Mouse (Mus musculus) myocyte (in vitro differentiated cells): Measurements from ENCODE around the gene Heatr6.

Experiments
- CEBPB ChIP-seq: IDR thresholded peaks from 2 replicates; pipeline ENCODE4 v1.6.1; 2011; ENCODE audit warnings: mild to moderate bottlenecking, moderate library complexity; ENCODE audit not compliant: poor library complexity, insufficient read depth, severe bottlenecking
- MAX ChIP-seq: IDR thresholded peaks from one replicate; pipeline ENCODE4 v1.6.1; 2011; ENCODE audit warnings: low read depth, mild to moderate bottlenecking, control low read depth
- POLR2A ChIP-seq: IDR thresholded peaks from one replicate; pipeline ENCODE4 v1.6.1; 2011; ENCODE audit warnings: low read depth, mild to moderate bottlenecking, control low read depth, moderate library complexity; ENCODE audit not compliant: insufficient read length
- POLR2AphosphoS2 ChIP-seq: IDR thresholded peaks from one replicate; pipeline ENCODE4 v1.6.1; 2011; ENCODE audit warnings: low read depth, control low read depth; ENCODE audit not compliant: insufficient read length
- TCF12 ChIP-seq: IDR thresholded peaks from one replicate; pipeline ENCODE4 v1.6.1; 2011; ENCODE audit warnings: mild to moderate bottlenecking, control low read depth; ENCODE audit not compliant: poor library complexity, insufficient read depth, severe bottlenecking
- TCF3 ChIP-seq: IDR thresholded peaks from one replicate; pipeline ENCODE4 v1.6.1; 2011; ENCODE audit warnings: low read depth, control low read depth; ENCODE audit not compliant: insufficient read length
- USF1 ChIP-seq: IDR thresholded peaks from one replicate; pipeline ENCODE4 v1.6.1; 2011; ENCODE audit warnings: low read depth, mild to moderate bottlenecking, control low read depth, moderate library complexity

GRCm38 (mm10) chr11:83828553-83829142 is 75.2 kb downstream of the Heatr6 start:
- no peak for TF ChIP-seq TCF12
- no peak for TF ChIP-seq POLR2A
- TF ChIP-seq CEBPB: no peak
- TF ChIP-seq USF1: no peak
- no peak for TF ChIP-seq MAX
- TF ChIP-seq POLR2AphosphoS2: no peak
- TF ChIP-seq TCF3: no peak
